In the genomic region with DNA sequence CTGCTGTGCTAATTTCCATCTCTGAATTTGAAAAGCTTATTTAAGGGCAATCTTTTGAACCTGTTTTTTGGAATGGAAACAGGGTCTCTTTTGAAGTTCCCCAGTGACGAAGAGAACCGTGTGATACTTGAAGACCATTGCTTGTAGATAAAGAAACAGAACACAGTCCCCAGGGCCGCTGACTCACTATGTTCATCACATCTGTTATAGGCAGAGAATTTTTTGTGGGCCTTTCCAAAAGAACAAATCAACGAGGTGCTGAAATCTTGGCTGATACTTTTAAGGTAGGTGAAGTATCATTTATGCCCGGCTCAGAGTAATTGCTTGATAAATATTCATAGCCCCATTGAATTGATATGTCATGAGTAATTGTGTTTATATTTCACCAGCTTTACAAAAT, we compare ENCODE assay signal across 25 mouse cellular contexts.
A peak's percentile ranks its signal among the peaks of the same experiment; 100 is the strongest.
DNase-seq lines count a peak whose midpoint lies in the region; ATAC-seq and TF ChIP-seq lines count a peak whose summit lies in the region.
"Had no signal": no experiment of that assay in that cellular context is flagged by ENCODE, and none has a peak within 500 bp of the region (broad histone marks: within the 10 kb centered on the region; RNA-seq: fewer than 3 reads in every experiment).

No protein-coding gene starts in this region.

- no peaks in the 10 kb centered on the region for H3K9me3 ChIP-seq in forebrain, embryonic 16.5 days (ENCODE audit: control insufficient read depth, low read length)
- no peaks in the 10 kb centered on the region for H3K9me3 ChIP-seq in forebrain, embryonic 11.5 days (ENCODE audit: control insufficient read depth, low read length)
- H3K9me3 ChIP-seq: embryonic facial prominence, embryonic 13.5 days; embryonic facial prominence, embryonic 15.5 days; forebrain, embryonic 15.5 days; G1E had no signal

- H3K4me3 ChIP-seq in forebrain, embryonic 16.5 days (replicated peaks; ENCODE audit: low read length) = no peak overlapping the region
- no peak overlapping the region for H3K4me3 ChIP-seq in forebrain, embryonic 11.5 days (ENCODE audit: low read depth, low read length)
- no peak overlapping the region for H3K4me3 ChIP-seq in embryonic fibroblast, embryonic 13.5 days (ENCODE audit: insufficient read depth, low read length)
- H3K4me3 ChIP-seq: embryonic facial prominence, embryonic 13.5 days; embryonic facial prominence, embryonic 15.5 days; forebrain, embryonic 15.5 days had no signal

- ATAC-seq in forebrain, embryonic 16.5 days = 0 out of 2 replicates have a peak, but pooled peaks have one; percentile 11
- no peak for ATAC-seq in forebrain, embryonic 11.5 days (replicated peaks; ENCODE audit: low FRiP score)
- no peak for ATAC-seq in granulocyte monocyte progenitor cell, adult 5-6 weeks (replicated peaks; ENCODE audit: poor library complexity, severe bottlenecking)
- ATAC-seq: CD4-positive, CD25-positive, alpha-beta regulatory T cell, adult 4 months; forebrain, embryonic 15.5 days had no signal

- H3K4me2 ChIP-seq in forebrain, embryonic 16.5 days (ENCODE audit: low read length) = no peak overlapping the region
- H3K4me2 ChIP-seq in forebrain, embryonic 11.5 days (ENCODE audit: low read depth, low read length, severe bottlenecking) = no peak overlapping the region
- H3K4me2 ChIP-seq: embryonic facial prominence, embryonic 13.5 days; embryonic facial prominence, embryonic 15.5 days; forebrain, embryonic 15.5 days had no signal

- no peak overlapping the region for H3K9ac ChIP-seq in forebrain, embryonic 16.5 days (replicated peaks; ENCODE audit: low read depth, low read length)
- H3K9ac ChIP-seq in forebrain, embryonic 11.5 days (ENCODE audit: low read length) = no peak overlapping the region
- H3K9ac ChIP-seq: embryonic facial prominence, embryonic 13.5 days; embryonic facial prominence, embryonic 15.5 days; forebrain, embryonic 15.5 days had no signal

- no peak for DNase-seq in forebrain, embryonic 11.5 days (ENCODE audit: low spot score)
- peak; percentile 19 for DNase-seq in heart, adult 11 months
- no peak for DNase-seq in heart, postnatal 25 days (ENCODE audit: low spot score)
- peak; percentile 73 for DNase-seq in NIH3T3 (ENCODE audit: low read depth)
- no peak for DNase-seq in left cerebral cortex, adult 11 months (ENCODE audit: low spot score)
- DNase-seq: adrenal gland, adult 2 months; adrenal gland, postnatal 10 days; adrenal gland, postnatal 25 days; B cell, adult 2 months; cerebellum, adult 11 months; cerebellum, adult 18-20 months; cerebellum, adult 8-10 months; cerebellum, adult 9-11 months; cerebellum, postnatal 14 days; cerebellum, postnatal 36 days; embryo, embryonic 11 days had no signal

- H3K36me3 ChIP-seq in forebrain, embryonic 16.5 days (ENCODE audit: control insufficient read depth, insufficient read depth) = no peaks in the 10 kb centered on the region
- H3K36me3 ChIP-seq in forebrain, embryonic 11.5 days (ENCODE audit: control insufficient read depth, insufficient read depth, low read length) = no peaks in the 10 kb centered on the region
- H3K36me3 ChIP-seq: embryonic facial prominence, embryonic 13.5 days; embryonic facial prominence, embryonic 15.5 days; forebrain, embryonic 15.5 days; G1E had no signal

- no peak for TF ChIP-seq POLR2A in embryonic fibroblast, embryonic 13.5 days (IDR thresholded peaks at IDR 0.05; ENCODE audit: low read depth, low read length)

- no peak for TF ChIP-seq CTCF in embryonic fibroblast, embryonic 13.5 days (IDR thresholded peaks at IDR 0.05; ENCODE audit: borderline replicate concordance, insufficient read depth, low read length)

- no peak overlapping the region for H3K27ac ChIP-seq in forebrain, embryonic 16.5 days (ENCODE audit: low read length)
- H3K27ac ChIP-seq in forebrain, embryonic 11.5 days (ENCODE audit: low read depth, low read length) = no peak overlapping the region
- H3K27ac ChIP-seq in embryonic fibroblast, embryonic 13.5 days (ENCODE audit: insufficient read depth, low read length) = peak overlapping the region; percentile 48
- H3K27ac ChIP-seq: embryonic facial prominence, embryonic 13.5 days; embryonic facial prominence, embryonic 15.5 days had no signal

- WGBS in forebrain, embryonic 16.5 days = 22% methylated on average over 5 of the region's 5 CpGs
- 78% methylated on average over 5 of the region's 5 CpGs for WGBS in forebrain, embryonic 11.5 days

- H3K27me3 ChIP-seq in forebrain, embryonic 16.5 days (replicated peaks; ENCODE audit: control insufficient read depth, insufficient read depth, low read length) = no peaks in the 10 kb centered on the region
- no peaks in the 10 kb centered on the region for H3K27me3 ChIP-seq in forebrain, embryonic 11.5 days (ENCODE audit: control insufficient read depth, insufficient read depth, low read length)
- H3K27me3 ChIP-seq: CH12.LX; embryonic facial prominence, embryonic 13.5 days; embryonic facial prominence, embryonic 15.5 days; forebrain, embryonic 15.5 days had no signal

- intact Hi-C loops in heart, postnatal 25 days (cut with DNase I) = no loop called here

- peaks cover 8% of the 10 kb centered on the region; the same call in 1 of the 2 replicates for H3K4me1 ChIP-seq in forebrain, embryonic 16.5 days (replicated peaks; ENCODE audit: control insufficient read depth, insufficient read depth, low read length)
- no peaks in the 10 kb centered on the region for H3K4me1 ChIP-seq in forebrain, embryonic 11.5 days (replicated peaks; ENCODE audit: control insufficient read depth, insufficient read depth, low read length)
- H3K4me1 ChIP-seq in embryonic fibroblast, embryonic 13.5 days (ENCODE audit: control insufficient read depth, insufficient read depth, low read length) = peaks cover 4% of the 10 kb centered on the region; the same call in 1 of the 2 replicates
- H3K4me1 ChIP-seq: embryonic facial prominence, embryonic 13.5 days; embryonic facial prominence, embryonic 15.5 days had no signal

Comparison
In these comparisons a context has a peak if more than half of its experiments do, and no peak if none do; other contexts are left out.
1. DNase-seq: peak in heart, adult 11 months (single experiment) and NIH3T3 (single experiment); none in forebrain, embryonic 11.5 days (single experiment), heart, postnatal 25 days (single experiment) and left cerebral cortex, adult 11 months (single experiment).